Mouse (Mus musculus) heart, postnatal 0 days (tissue): ENCODE measurements around the gene Tmem150b. TPM values are rescaled to one million over a fixed set of nuclear protein-coding genes. Genes with fewer than 3 reads are reported as not detected.
A peak's percentile ranks its signal among the peaks of the same experiment; 100 is the strongest.

Experiments
- ATAC-seq: fragments of 200-750 bp; cut with Nextera tagmentation; 2 replicates; pipeline ENCODE4 v1.8.0; 2017; ENCODE audit warnings: low read depth, moderate number of reproducible peaks, moderate library complexity; ENCODE audit not compliant: insufficient read depth
- DNase-seq: peaks from one replicate; pipeline ENCODE4 v3.0.0-alpha.2; 2016; ENCODE audit warnings: low spot score
- H3K27ac ChIP-seq: fragments of 300-500 bp; sonication (generic); 2 replicates; pipeline ENCODE4 v1.5.1; 2014; ENCODE audit warnings: low read depth, mild to moderate bottlenecking
- H3K27me3 ChIP-seq: fragments of 300-500 bp; sonication (generic); 2 replicates; pipeline ENCODE4 v1.6.1; 2014; ENCODE audit warnings: low read length, mixed read lengths; ENCODE audit not compliant: control insufficient read depth, insufficient read depth
- H3K36me3 ChIP-seq: fragments of 300-500 bp; sonication (generic); replicated peaks from 2 replicates; pipeline ENCODE4 v1.6.1; 2014; ENCODE audit warnings: low read length, mixed read lengths; ENCODE audit not compliant: control insufficient read depth, insufficient read depth
- H3K4me1 ChIP-seq: fragments of 300-500 bp; sonication (generic); 2 replicates; pipeline ENCODE4 v1.6.1; 2014; ENCODE audit warnings: antibody characterized with exemption; ENCODE audit not compliant: control insufficient read depth, insufficient read depth
- H3K4me2 ChIP-seq: fragments of 300-500 bp; sonication (generic); 2 replicates; pipeline ENCODE4 v1.6.1; 2014; ENCODE audit warnings: low read depth, mild to moderate bottlenecking, low read length, moderate library complexity
- H3K4me3 ChIP-seq: fragments of 300-500 bp; sonication (generic); 2 replicates; pipeline ENCODE4 v1.5.1; 2014; ENCODE audit warnings: low read depth, low read length
- H3K9ac ChIP-seq: fragments of 300-500 bp; sonication (generic); replicated peaks from 2 replicates; pipeline ENCODE4 v1.6.1; 2014; ENCODE audit warnings: low read depth, low read length, mixed read lengths
- H3K9me3 ChIP-seq: fragments of 300-500 bp; sonication (generic); replicated peaks from 2 replicates; pipeline ENCODE4 v1.6.1; 2016; ENCODE audit warnings: low read length; ENCODE audit not compliant: control insufficient read depth
- CTCF ChIP-seq: IDR thresholded peaks from 2 replicates; pipeline ENCODE4 v1.5.1; 2016; ENCODE audit warnings: antibody characterized with exemption, control low read depth, low read depth
- EP300 ChIP-seq: IDR thresholded peaks from 2 replicates; pipeline ENCODE4 v1.6.1; 2016; ENCODE audit warnings: antibody characterized with exemption, low read depth
- WGBS: fragments of 180-500 bp; shearing (Covaris S2); extraction: QIAGEN DNeasy Blood & Tissue Kit; methylation state at CpG from one replicate; pipeline ENCODE4 v1.1.7; 2014; 5-methylcytosine and 5-hydroxymethylcytosine counted together
- polyA plus RNA-seq: library from polyadenylated mRNA; unstranded; fragments of >200 nt; fragmentation: Nextera tagmentation; extraction: Ambion mirVana; gene quantifications from 2 replicates; pipeline ENCODE4 v1.2.1, GENCODE M21; 2015
- total RNA-seq: library from RNA; depleted of rRNA; stranded (reverse); fragments of >200 nt; gene quantifications from 2 replicates; pipeline ENCODE4 v1.2.3, GENCODE M21; 2014; ENCODE audit warnings: low replicate concordance

The Tmem150b gene
- total and polyA plus RNA-seq, 2 experiments from 2014 or later, result not detected

- no peaks in the 10 kb centered on the region for H3K27me3 ChIP-seq
- TF ChIP-seq EP300 (no peak), CTCF (no peak)
- no peak for DNase-seq
- no peak overlapping the region for H3K4me2 ChIP-seq
- H3K36me3 ChIP-seq, result peaks cover 36% of the 10 kb centered on the region
- peaks cover 13% of the 10 kb centered on the region; the same call in 1 of the 2 replicates for H3K4me1 ChIP-seq
- no peaks in the 10 kb centered on the region for H3K9me3 ChIP-seq
- WGBS, result 96% methylated on average over 6 of the region's 6 CpGs
- H3K27ac ChIP-seq, result no peak overlapping the region
- ATAC-seq, result no peak
- H3K9ac ChIP-seq, result no peak overlapping the region
- no peak overlapping the region for H3K4me3 ChIP-seq
Observed at GRCm38 (mm10) chr7:4744886-4745285, 19.8 kb upstream of the Tmem150b start.

- DNase-seq, result no peak
- H3K9ac ChIP-seq, result no peak overlapping the region
- peaks cover 19% of the 10 kb centered on the region for H3K4me1 ChIP-seq
- H3K9me3 ChIP-seq, result no peaks in the 10 kb centered on the region
- H3K4me3 ChIP-seq, result no peak overlapping the region
- TF ChIP-seq CTCF (no peak), EP300 (no peak)
- H3K27ac ChIP-seq, result no peak overlapping the region
- H3K27me3 ChIP-seq, result no peaks in the 10 kb centered on the region
- no peak for ATAC-seq
- no peak overlapping the region for H3K4me2 ChIP-seq
- peaks cover 36% of the 10 kb centered on the region for H3K36me3 ChIP-seq
- 43% methylated on average over 2 of the region's 2 CpGs for WGBS
Observed at GRCm38 (mm10) chr7:4743354-4743753, 18.3 kb upstream of the Tmem150b start.

- Histone ChIP-seq H3K9ac (no peak overlapping the region), H3K4me2 (no peak overlapping the region), H3K27me3 (no peaks in the 10 kb centered on the region), H3K27ac (no peak overlapping the region), H3K36me3 (peaks cover 36% of the 10 kb centered on the region), H3K4me3 (no peak overlapping the region), H3K4me1 (peaks cover 19% of the 10 kb centered on the region), H3K9me3 (no peaks in the 10 kb centered on the region)
- 79% methylated on average over 6 of the region's 6 CpGs for WGBS
- TF ChIP-seq EP300, result no peak
- no peak for TF ChIP-seq CTCF
- ATAC-seq, result no peak
- no peak for DNase-seq
Observed at GRCm38 (mm10) chr7:4742482-4742819, 17.4 kb upstream of the Tmem150b start.

- 83% methylated on average over 21 of the region's 21 CpGs for WGBS
- no peak for ATAC-seq
- H3K27me3 ChIP-seq, result no peaks in the 10 kb centered on the region
- TF ChIP-seq EP300, result no peak
- TF ChIP-seq CTCF, result no peak
- no peak overlapping the region; the same call in 1 of the 2 replicates for H3K9ac ChIP-seq
- peak overlapping the region; percentile 87; the same call in 1 of the 2 replicates for H3K4me3 ChIP-seq
- no peaks in the 10 kb centered on the region for H3K9me3 ChIP-seq
- no peak for DNase-seq
- H3K36me3 ChIP-seq, result peaks cover 32% of the 10 kb centered on the region
- H3K4me1 ChIP-seq, result peaks cover 19% of the 10 kb centered on the region
- H3K4me2 ChIP-seq, result peak overlapping the region; percentile 96
- H3K27ac ChIP-seq, result peak overlapping the region; percentile 92
Observed at GRCm38 (mm10) chr7:4741672-4742481, 16.8 kb upstream of the Tmem150b start.

GRCm38 (mm10) chr7:4741151-4741550 is 16.1 kb upstream of the Tmem150b start:
- H3K9me3 ChIP-seq, result no peaks in the 10 kb centered on the region
- no peak for ATAC-seq
- WGBS, result 1% methylated on average over 4 of the region's 4 CpGs

More at GRCm38 (mm10) chr7:4741151-4741550, 16.1 kb upstream of the Tmem150b start:
- TF ChIP-seq EP300 (0 out of 2 replicates have a peak, but pooled peaks have one; percentile 8), CTCF (no peak)
- Histone ChIP-seq H3K9ac (peak overlapping the region; percentile 84), H3K4me3 (peak overlapping the region; percentile 87), H3K27ac (peak overlapping the region; percentile 92), H3K4me1 (peaks cover 19% of the 10 kb centered on the region), H3K27me3 (no peaks in the 10 kb centered on the region), H3K4me2 (peak overlapping the region; percentile 96), H3K36me3 (peaks cover 25% of the 10 kb centered on the region)
- peak; percentile 80 for DNase-seq
